Mouse (Mus musculus): ENCODE data around the gene Nub1. TPM values are rescaled to one million over a fixed set of nuclear protein-coding genes. Genes with fewer than 3 reads are reported as not detected.

The Nub1 gene
- total and polyA plus RNA-seq, 2 experiments from 2014 or later, result 61.0 to 88.6 TPM

DNA sequence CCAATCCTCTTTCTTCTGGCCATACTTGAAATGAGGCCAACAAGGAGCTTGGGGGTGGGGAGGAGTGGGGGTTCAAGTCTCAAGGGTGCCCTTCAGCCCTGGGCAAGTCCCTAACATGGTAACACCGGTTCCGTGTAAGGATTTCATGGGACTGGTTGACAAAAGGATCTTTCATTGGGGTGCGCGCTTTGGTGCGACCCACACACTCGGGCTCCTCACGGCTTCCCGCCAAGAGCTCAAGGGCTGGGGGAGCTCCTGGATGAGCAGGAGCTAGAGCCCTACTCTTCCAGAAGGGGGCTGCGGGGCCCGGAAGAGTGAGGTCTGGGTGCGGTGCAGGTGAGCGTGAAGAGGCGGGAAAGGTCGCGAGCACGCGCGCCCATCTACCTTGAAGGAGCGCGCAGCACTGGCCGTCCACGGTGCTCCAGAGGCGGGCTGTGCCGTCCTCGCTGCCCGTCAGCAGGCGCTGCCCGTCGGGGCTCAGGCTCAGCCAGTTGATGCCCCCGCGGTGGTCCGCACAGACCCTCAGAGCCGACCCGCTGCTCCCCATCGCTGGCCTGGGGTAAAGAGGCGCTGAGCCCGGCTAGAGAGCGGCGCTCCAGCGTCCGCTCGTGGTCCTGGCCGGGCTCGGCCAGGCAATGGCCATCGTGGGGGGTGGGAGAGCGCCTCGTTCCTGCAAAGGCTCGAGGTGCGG lies 44.6 kb downstream of the Nub1 start:
- Histone ChIP-seq H3K9ac (peak overlapping the region; percentile 40; the same call in 1 of the 2 replicates), H3K27ac (ENCODE audit: low read depth, low read length) (no peak overlapping the region), H3K27me3 (ENCODE audit: insufficient read depth, low read length) (peaks cover 24% of the 10 kb centered on the region), H3K36me3 (ENCODE audit: insufficient read depth) (no peaks in the 10 kb centered on the region), H3K9me3 (ENCODE audit: low read length) (no peaks in the 10 kb centered on the region), H3K4me1 (ENCODE audit: insufficient read depth) (no peaks in the 10 kb centered on the region), H3K4me2 (ENCODE audit: low read depth) (peak overlapping the region; percentile 55), H3K4me3 (ENCODE audit: low read depth, low read length) (peak overlapping the region; percentile 34)
- no peak for TF ChIP-seq CTCF (IDR thresholded peaks at IDR 0.05; ENCODE audit: low read depth)
- ATAC-seq (no peak), DNase-seq (no peak)
- whole genome bisulfite sequencing, result 1% methylated on average over 49 of the region's 49 CpGs

DNA sequence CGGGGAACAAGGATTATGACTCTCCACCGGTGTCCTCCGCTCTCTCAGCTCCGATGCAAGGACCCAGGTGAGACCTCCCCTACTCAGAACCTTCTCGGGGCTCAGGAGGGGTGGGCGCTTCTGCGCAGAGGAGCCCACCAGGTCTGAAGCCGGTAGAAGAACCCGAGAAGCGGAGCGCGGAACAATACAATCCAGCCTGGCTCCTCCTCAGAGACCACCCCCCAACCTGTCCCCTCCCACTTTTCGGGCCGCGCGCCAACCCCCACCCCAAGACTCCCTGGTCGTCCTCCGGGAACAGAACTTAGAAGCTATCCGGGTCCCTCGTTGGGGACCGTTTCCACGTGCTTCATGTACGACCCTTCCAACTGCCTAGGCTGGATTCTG lies 45.1 kb downstream of the Nub1 start, which contains the start of gene Wdr86:
Gene Wdr86 (minus strand): TSS at position 240 of the 384 bp plus-strand sequence.
- H3K4me1 ChIP-seq (ENCODE audit: insufficient read depth), result no peaks in the 10 kb centered on the region
- peak within 1 kb of the TSS; percentile 34 for H3K4me3 ChIP-seq (ENCODE audit: low read depth, low read length)
- under 1% methylated on average over 23 of the region's 23 CpGs for WGBS
- peak within 1 kb of the TSS; percentile 40; the same call in 1 of the 2 replicates for H3K9ac ChIP-seq
- ATAC-seq, result peak; percentile 58; the same call in 1 of the 2 replicates
- no peak within 1 kb of the TSS for H3K27ac ChIP-seq (ENCODE audit: low read depth, low read length)
- no peaks in the 10 kb centered on the region for H3K36me3 ChIP-seq (ENCODE audit: insufficient read depth)
- H3K9me3 ChIP-seq (ENCODE audit: low read length), result no peaks in the 10 kb centered on the region
- peaks cover 24% of the 10 kb centered on the region for H3K27me3 ChIP-seq (ENCODE audit: insufficient read depth, low read length)
- TF ChIP-seq CTCF (IDR thresholded peaks at IDR 0.05; ENCODE audit: low read depth), result no peak
- no peak for DNase-seq
- peak within 1 kb of the TSS; percentile 55 for H3K4me2 ChIP-seq (ENCODE audit: low read depth)

GRCm38 (mm10) chr5:24730986-24731385 lies 45.7 kb downstream of the Nub1 start:
- Histone ChIP-seq H3K4me2 (ENCODE audit: low read depth) (peak overlapping the region; percentile 55), H3K9me3 (ENCODE audit: low read length) (no peaks in the 10 kb centered on the region), H3K27ac (ENCODE audit: low read depth, low read length) (no peak overlapping the region), H3K9ac (0 out of 2 replicates have a peak overlapping the region, but pooled peaks have one; percentile 40), H3K4me3 (ENCODE audit: low read depth, low read length) (peak overlapping the region; percentile 34), H3K4me1 (ENCODE audit: insufficient read depth) (no peaks in the 10 kb centered on the region), H3K27me3 (ENCODE audit: insufficient read depth, low read length) (peaks cover 24% of the 10 kb centered on the region), H3K36me3 (ENCODE audit: insufficient read depth) (no peaks in the 10 kb centered on the region)
- peak; percentile 57; the same call in 1 of the 2 replicates for ATAC-seq
- TF ChIP-seq CTCF (IDR thresholded peaks at IDR 0.05; ENCODE audit: low read depth), result no peak
- DNase-seq, result no peak
- 6% methylated on average over 15 of the region's 15 CpGs for WGBS

- no peaks in the 10 kb centered on the region for H3K4me1 ChIP-seq (ENCODE audit: insufficient read depth)
- 4% methylated on average over 8 of the region's 8 CpGs for WGBS
- no peak overlapping the region for H3K27ac ChIP-seq (ENCODE audit: low read depth, low read length)
- H3K36me3 ChIP-seq (ENCODE audit: insufficient read depth), result no peaks in the 10 kb centered on the region
- no peak overlapping the region for H3K4me3 ChIP-seq (ENCODE audit: low read depth, low read length)
- H3K4me2 ChIP-seq (ENCODE audit: low read depth), result no peak overlapping the region
- ATAC-seq (no peak), DNase-seq (no peak)
- H3K9ac ChIP-seq, result no peak overlapping the region
- no peak for TF ChIP-seq CTCF (IDR thresholded peaks at IDR 0.05; ENCODE audit: low read depth)
- no peaks in the 10 kb centered on the region for H3K9me3 ChIP-seq (ENCODE audit: low read length)
- peaks cover 24% of the 10 kb centered on the region for H3K27me3 ChIP-seq (ENCODE audit: insufficient read depth, low read length)
These were observed 47.8 kb downstream of the Nub1 start for GRCm38 (mm10) chr5:24733134-24733533.

DNA sequence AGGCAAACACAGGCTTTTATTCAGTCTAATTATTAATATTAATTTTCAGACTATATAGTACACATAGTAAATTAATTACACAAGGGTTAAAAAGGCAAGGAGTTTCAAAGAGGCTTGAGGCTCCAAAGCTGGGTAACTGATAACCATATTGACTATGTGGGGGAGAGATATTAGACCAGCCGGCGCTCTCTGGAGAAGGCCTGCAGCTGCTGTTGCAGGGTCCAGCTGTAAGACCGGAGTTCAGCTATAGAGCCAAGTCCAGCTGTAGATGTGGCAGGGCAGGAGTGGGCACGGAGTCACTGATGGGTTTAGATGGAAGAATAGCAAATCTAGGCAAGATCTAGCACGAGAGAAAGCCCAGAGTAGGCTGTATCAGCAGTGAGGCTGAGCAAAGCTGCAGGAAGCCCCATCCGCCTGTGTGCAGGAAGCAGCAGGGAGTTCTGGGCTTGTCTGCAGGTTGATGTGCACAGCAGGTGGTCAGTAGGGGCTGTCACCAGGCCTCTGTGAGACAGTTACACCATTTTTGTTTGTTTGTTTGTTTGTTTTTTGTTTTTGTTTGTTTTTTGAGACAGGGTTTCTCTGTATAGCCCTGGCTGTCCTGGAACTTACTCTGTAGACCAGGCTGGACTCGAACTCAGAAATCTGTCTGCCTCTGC lies 48.6 kb downstream of the Nub1 start:
- no peak overlapping the region for H3K9ac ChIP-seq
- H3K4me3 ChIP-seq (ENCODE audit: low read depth, low read length), result no peak overlapping the region
- 72% methylated on average over 7 of the region's 7 CpGs for WGBS
- no peaks in the 10 kb centered on the region for H3K36me3 ChIP-seq (ENCODE audit: insufficient read depth)
- no peak overlapping the region for H3K27ac ChIP-seq (ENCODE audit: low read depth, low read length)
- no peak for TF ChIP-seq CTCF (IDR thresholded peaks at IDR 0.05; ENCODE audit: low read depth)
- no peak for DNase-seq
- ATAC-seq, result no peak
- no peaks in the 10 kb centered on the region for H3K9me3 ChIP-seq (ENCODE audit: low read length)
- no peaks in the 10 kb centered on the region for H3K4me1 ChIP-seq (ENCODE audit: insufficient read depth)
- peaks cover 24% of the 10 kb centered on the region for H3K27me3 ChIP-seq (ENCODE audit: insufficient read depth, low read length)
- no peak overlapping the region for H3K4me2 ChIP-seq (ENCODE audit: low read depth)

GRCm38 (mm10) chr5:24737595-24737994 lies 52.3 kb downstream of the Nub1 start:
- Histone ChIP-seq H3K4me1 (ENCODE audit: insufficient read depth) (no peaks in the 10 kb centered on the region), H3K36me3 (ENCODE audit: insufficient read depth) (no peaks in the 10 kb centered on the region), H3K27ac (ENCODE audit: low read depth, low read length) (no peak overlapping the region), H3K9me3 (ENCODE audit: low read length) (no peaks in the 10 kb centered on the region), H3K27me3 (ENCODE audit: insufficient read depth, low read length) (no peaks in the 10 kb centered on the region), H3K4me2 (ENCODE audit: low read depth) (no peak overlapping the region), H3K9ac (no peak overlapping the region), H3K4me3 (ENCODE audit: low read depth, low read length) (no peak overlapping the region)
- TF ChIP-seq CTCF (IDR thresholded peaks at IDR 0.05; ENCODE audit: low read depth), result no peak
- DNase-seq (no peak), ATAC-seq (no peak)
- WGBS, result 65% methylated on average over 10 of the region's 10 CpGs

GRCm38 (mm10) chr5:24738517-24738916 lies 53.2 kb downstream of the Nub1 start:
- Histone ChIP-seq H3K36me3 (ENCODE audit: insufficient read depth) (no peaks in the 10 kb centered on the region), H3K27ac (ENCODE audit: low read depth, low read length) (no peak overlapping the region), H3K4me3 (ENCODE audit: low read depth, low read length) (no peak overlapping the region), H3K27me3 (ENCODE audit: insufficient read depth, low read length) (no peaks in the 10 kb centered on the region), H3K9me3 (ENCODE audit: low read length) (no peaks in the 10 kb centered on the region), H3K4me1 (ENCODE audit: insufficient read depth) (no peaks in the 10 kb centered on the region), H3K4me2 (ENCODE audit: low read depth) (no peak overlapping the region), H3K9ac (no peak overlapping the region)
- no peak for TF ChIP-seq CTCF (IDR thresholded peaks at IDR 0.05; ENCODE audit: low read depth)
- ATAC-seq (no peak), DNase-seq (no peak)
- WGBS, result 90% methylated on average over 1 of the region's 1 CpGs
